Mouse (Mus musculus) erythroblast, embryonic 14.5 days (primary cell): ENCODE measurements around the gene Tenm2. TPM values are rescaled to one million over a fixed set of nuclear protein-coding genes. Genes with fewer than 3 reads are reported as not detected.

Source experiments
- H3K27me3 ChIP-seq: 2 replicates; pipeline ENCODE4 v1.6.1; 2012; ENCODE audit warnings: inconsistent platforms; ENCODE audit not compliant: control insufficient read depth
- H3K36me3 ChIP-seq: 2 replicates; pipeline ENCODE4 v1.6.1; 2012; ENCODE audit warnings: mild to moderate bottlenecking, inconsistent platforms; ENCODE audit not compliant: control insufficient read depth
- H3K4me1 ChIP-seq: 2 replicates; pipeline ENCODE4 v1.6.1; 2012; ENCODE audit warnings: inconsistent platforms; ENCODE audit not compliant: control insufficient read depth
- H3K4me3 ChIP-seq: replicated peaks from 2 replicates; pipeline ENCODE3; 2012; ENCODE audit warnings: moderate library complexity, mild to moderate bottlenecking, inconsistent platforms
- H3K9me3 ChIP-seq: 2 replicates; pipeline ENCODE4 v1.6.1; 2012; ENCODE audit warnings: low read length, inconsistent platforms, mixed read lengths; ENCODE audit not compliant: control insufficient read depth
- GATA1 ChIP-seq: IDR thresholded peaks from 2 replicates; pipeline ENCODE4 v1.6.1; 2012; ENCODE audit warnings: low read length, inconsistent platforms, mixed read lengths
- TAL1 ChIP-seq: IDR thresholded peaks from 3 replicates; pipeline ENCODE4 v1.6.1; 2012; ENCODE audit warnings: low read length, inconsistent platforms, mixed read lengths
- polyA plus RNA-seq: library from polyadenylated mRNA; stranded (reverse); fragments of >175 nt; gene quantifications from 2 replicates; pipeline ENCODE4 v1.2.3, GENCODE M21; 2012

The Tenm2 gene
- polyA plus RNA-seq, 1 experiment, result under 0.01 TPM

- no peaks in the 10 kb centered on the region for H3K4me1 ChIP-seq
- H3K27me3 ChIP-seq, result no peaks in the 10 kb centered on the region
- no peak for TF ChIP-seq TAL1
- no peak for TF ChIP-seq GATA1
- H3K4me3 ChIP-seq, result no peak overlapping the region
- H3K36me3 ChIP-seq, result no peaks in the 10 kb centered on the region
- no peaks in the 10 kb centered on the region for H3K9me3 ChIP-seq
These were observed 1272.2 kb downstream of the Tenm2 start for GRCm38 (mm10) chr11:35963554-35963953.

DNA sequence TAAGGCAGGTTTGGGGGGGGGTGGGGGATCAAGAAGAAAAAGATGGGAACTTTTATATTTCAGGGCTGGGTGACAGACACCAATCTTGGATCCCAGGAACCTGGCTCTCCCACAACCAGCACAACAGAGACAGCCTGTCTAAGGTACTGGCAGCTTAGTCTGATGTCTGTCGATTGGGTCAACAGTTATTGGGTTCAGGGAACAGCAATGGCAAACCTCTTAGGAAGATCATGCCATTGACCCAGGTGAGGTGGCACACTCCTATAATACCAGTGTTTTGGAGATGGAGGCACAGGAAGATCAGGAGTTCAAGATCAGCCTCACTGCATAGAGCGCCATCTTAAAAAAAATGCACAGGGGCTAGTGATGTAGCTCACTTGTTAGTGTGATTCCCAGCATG, 1273.3 kb downstream of the Tenm2 start:
- no peaks in the 10 kb centered on the region for H3K36me3 ChIP-seq
- H3K4me3 ChIP-seq, result no peak overlapping the region
- H3K9me3 ChIP-seq, result no peaks in the 10 kb centered on the region
- TF ChIP-seq GATA1 (no peak), TAL1 (no peak)
- H3K4me1 ChIP-seq, result no peaks in the 10 kb centered on the region
- no peaks in the 10 kb centered on the region for H3K27me3 ChIP-seq

DNA sequence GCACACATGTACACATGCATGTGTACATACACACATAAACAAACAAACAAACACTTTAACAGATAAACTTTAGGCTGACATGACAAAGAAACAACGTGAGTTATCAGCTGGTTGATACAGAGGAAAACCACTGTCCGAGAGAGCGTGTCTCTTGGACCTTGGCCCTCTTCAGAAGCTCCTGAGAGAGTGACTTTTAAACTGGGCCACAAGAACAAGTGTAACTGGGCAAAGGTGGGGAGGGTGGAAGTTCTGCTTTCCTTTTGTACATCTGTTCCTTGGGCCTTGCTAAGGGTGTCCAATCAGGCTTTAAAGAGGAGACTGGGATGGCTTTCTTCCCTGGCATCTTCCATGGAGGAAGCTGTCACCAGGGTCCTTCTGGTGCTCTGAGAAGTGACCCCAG, 1276.5 kb downstream of the Tenm2 start:
- Histone ChIP-seq H3K9me3 (no peaks in the 10 kb centered on the region), H3K36me3 (no peaks in the 10 kb centered on the region), H3K4me3 (no peak overlapping the region), H3K4me1 (no peaks in the 10 kb centered on the region), H3K27me3 (no peaks in the 10 kb centered on the region)
- TF ChIP-seq TAL1, result no peak
